Mouse (Mus musculus): ENCODE data around the gene Foxk1.

Foxk1 gene

GRCm38 (mm10) chr5:142418419-142418818 lies 17.1 kb downstream of the Foxk1 start:
- DNase-seq (ENCODE audit: low read depth, low spot score): no peak

GRCm38 (mm10) chr5:142420317-142420716 lies 19.0 kb downstream of the Foxk1 start:
- DNase-seq (ENCODE audit: low read depth, low spot score): no peak

- DNase-seq (ENCODE audit: low read depth, low spot score): no peak
Observed at GRCm38 (mm10) chr5:142420920-142421319, 19.6 kb downstream of the Foxk1 start.

GRCm38 (mm10) chr5:142421886-142422285 lies 20.6 kb downstream of the Foxk1 start:
- no peak for DNase-seq (ENCODE audit: low read depth, low spot score)

- DNase-seq (ENCODE audit: low read depth, low spot score): no peak
Observed at GRCm38 (mm10) chr5:142423141-142423540, 21.8 kb downstream of the Foxk1 start.

- DNase-seq (ENCODE audit: low read depth, low spot score): no peak
Observed at GRCm38 (mm10) chr5:142423701-142424100, 22.4 kb downstream of the Foxk1 start.

- no peak for DNase-seq (ENCODE audit: low read depth, low spot score)
Observed at GRCm38 (mm10) chr5:142424627-142425349, 23.5 kb downstream of the Foxk1 start.

GRCm38 (mm10) chr5:142426476-142426875 lies 25.2 kb downstream of the Foxk1 start:
- DNase-seq (ENCODE audit: low read depth, low spot score): no peak

- no peak for DNase-seq (ENCODE audit: low read depth, low spot score)
Observed at GRCm38 (mm10) chr5:142427876-142428275, 26.6 kb downstream of the Foxk1 start.

- DNase-seq (ENCODE audit: low read depth, low spot score): no peak
Observed at GRCm38 (mm10) chr5:142428691-142429090, 27.4 kb downstream of the Foxk1 start.

GRCm38 (mm10) chr5:142431029-142431428 lies 29.7 kb downstream of the Foxk1 start:
- DNase-seq (ENCODE audit: low read depth, low spot score): no peak

- DNase-seq (ENCODE audit: low read depth, low spot score): no peak
Observed at GRCm38 (mm10) chr5:142431811-142432434, 30.6 kb downstream of the Foxk1 start.

GRCm38 (mm10) chr5:142432695-142433094 lies 31.4 kb downstream of the Foxk1 start:
- no peak for DNase-seq (ENCODE audit: low read depth, low spot score)

GRCm38 (mm10) chr5:142434052-142434451 lies 32.8 kb downstream of the Foxk1 start:
- DNase-seq (ENCODE audit: low read depth, low spot score): peak; percentile 87

- no peak for DNase-seq (ENCODE audit: low read depth, low spot score)
Observed at GRCm38 (mm10) chr5:142435736-142436135, 34.4 kb downstream of the Foxk1 start.

GRCm38 (mm10) chr5:142438380-142438938 lies 37.2 kb downstream of the Foxk1 start:
- DNase-seq (ENCODE audit: low read depth, low spot score): no peak

- no peak for DNase-seq (ENCODE audit: low read depth, low spot score)
Observed at GRCm38 (mm10) chr5:142439911-142440432, 38.7 kb downstream of the Foxk1 start.

GRCm38 (mm10) chr5:142440451-142441147 lies 39.3 kb downstream of the Foxk1 start:
- no peak for DNase-seq (ENCODE audit: low read depth, low spot score)

GRCm38 (mm10) chr5:142441332-142442044 lies 40.2 kb downstream of the Foxk1 start:
- DNase-seq (ENCODE audit: low read depth, low spot score): no peak

- no peak for DNase-seq (ENCODE audit: low read depth, low spot score)
Observed at GRCm38 (mm10) chr5:142442045-142442440, 40.7 kb downstream of the Foxk1 start.

- no peak for DNase-seq (ENCODE audit: low read depth, low spot score)
Observed at GRCm38 (mm10) chr5:142443514-142443913, 42.2 kb downstream of the Foxk1 start.

Data from telencephalon, adult 2 months (tissue).